ENCODE assay signal across 9 mouse cellular contexts in the genomic region with DNA sequence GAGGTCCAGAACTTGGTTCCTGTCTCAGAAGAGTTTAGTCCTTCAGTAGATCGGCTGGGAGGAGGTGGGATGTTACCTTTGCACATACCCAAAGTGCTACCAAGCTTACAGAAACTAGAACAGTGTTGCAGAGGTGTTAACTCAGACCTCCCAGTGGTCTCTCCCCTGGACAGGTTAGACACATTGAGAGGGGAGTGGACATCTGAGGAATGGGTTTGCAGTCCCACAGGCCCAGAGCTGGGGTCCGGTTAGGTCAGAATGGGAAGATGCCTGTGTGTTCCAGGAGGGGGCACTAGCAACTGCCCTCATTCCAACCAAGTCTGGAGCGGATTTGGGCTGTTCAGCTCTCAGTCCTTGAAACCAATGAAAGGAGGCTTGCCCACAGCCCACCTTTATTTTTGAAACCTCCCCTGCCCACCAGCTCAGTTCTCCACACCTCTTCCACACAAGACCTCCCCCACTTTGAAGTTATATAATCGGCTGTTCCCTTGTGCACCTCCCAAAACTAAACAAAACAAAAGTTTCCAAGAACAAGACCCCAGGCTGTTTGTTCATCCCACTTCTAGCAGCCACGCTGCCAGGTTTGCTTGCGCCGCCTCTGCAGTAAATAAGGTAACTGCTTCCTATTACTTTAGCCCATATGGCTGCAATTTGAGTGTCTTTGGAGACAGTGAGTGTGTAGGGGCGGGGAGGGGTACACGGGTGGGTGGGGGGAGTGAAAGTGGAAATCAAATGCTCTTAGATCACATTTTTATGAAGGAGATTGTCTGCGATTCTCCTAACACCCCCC. TPM values are rescaled to one million over a fixed set of nuclear protein-coding genes. Genes with fewer than 3 reads are reported as not detected.
DNase-seq lines count a peak whose midpoint lies in the region; ATAC-seq and TF ChIP-seq lines count a peak whose summit lies in the region.
"Had no signal": no experiment of that assay in that cellular context is flagged by ENCODE, and none has a peak within 500 bp of the region (broad histone marks: within the 10 kb centered on the region; RNA-seq: fewer than 3 reads in every experiment).

No protein-coding gene starts in this region.

- peak; percentile 70 for TF ChIP-seq CTCF in lung, postnatal 0 days (IDR thresholded peaks at IDR 0.05)

- H3K9me3 ChIP-seq in embryonic facial prominence, embryonic 11.5 days (replicated peaks; ENCODE audit: control insufficient read depth, low read length) = no peaks in the 10 kb centered on the region
- no peaks in the 10 kb centered on the region for H3K9me3 ChIP-seq in lung, postnatal 0 days (ENCODE audit: low read length)

- WGBS in embryonic facial prominence, embryonic 11.5 days = 3% methylated on average over 10 of the region's 10 CpGs
- 8% methylated on average over 10 of the region's 10 CpGs for WGBS in lung, postnatal 0 days

- H3K27ac ChIP-seq in embryonic facial prominence, embryonic 11.5 days (replicated peaks; ENCODE audit: low read depth, low read length) = no peak overlapping the region
- no peak overlapping the region for H3K27ac ChIP-seq in lung, postnatal 0 days (ENCODE audit: low read length)

- H3K27me3 ChIP-seq in embryonic facial prominence, embryonic 11.5 days (ENCODE audit: control insufficient read depth, insufficient read depth, low read length) = peaks cover 47% of the 10 kb centered on the region
- H3K27me3 ChIP-seq in lung, postnatal 0 days (replicated peaks; ENCODE audit: insufficient read depth, low read length) = peaks cover 71% of the 10 kb centered on the region

- TF ChIP-seq EP300 in lung, postnatal 0 days (IDR thresholded peaks at IDR 0.05) = no peak

- H3K9ac ChIP-seq in embryonic facial prominence, embryonic 11.5 days (replicated peaks; ENCODE audit: low read length) = no peak overlapping the region
- H3K9ac ChIP-seq in lung, postnatal 0 days (replicated peaks; ENCODE audit: low read depth) = no peak overlapping the region

- intact Hi-C loops in left cerebral cortex, postnatal 10 days (cut with DNase I) = loop anchor here (10.0 kb wide), 1 partner anchor 451 kb away; a partner anchor contains a TSS

- H3K4me1 ChIP-seq in embryonic facial prominence, embryonic 11.5 days (ENCODE audit: control insufficient read depth, insufficient read depth, low read length) = peaks cover 12% of the 10 kb centered on the region
- H3K4me1 ChIP-seq in lung, postnatal 0 days (ENCODE audit: insufficient read depth, low read depth, low read length) = peaks cover 23% of the 10 kb centered on the region

- H3K4me2 ChIP-seq in embryonic facial prominence, embryonic 11.5 days (ENCODE audit: low read depth, low read length) = peak overlapping the region; percentile 40
- 0 out of 2 replicates have a peak overlapping the region, but pooled peaks have one; percentile 14 for H3K4me2 ChIP-seq in lung, postnatal 0 days (replicated peaks; ENCODE audit: low read depth, low read length)

- no peak for ATAC-seq in embryonic facial prominence, embryonic 11.5 days (replicated peaks; ENCODE audit: insufficient number of reproducible peaks, low FRiP score, low TSS enrichment, low read depth)
- no peak for ATAC-seq in lung, postnatal 0 days

- no peaks in the 10 kb centered on the region for H3K36me3 ChIP-seq in embryonic facial prominence, embryonic 11.5 days (replicated peaks; ENCODE audit: control insufficient read depth, insufficient read depth, low read depth, low read length)
- H3K36me3 ChIP-seq in lung, postnatal 0 days (ENCODE audit: insufficient read depth, low read length) = no peaks in the 10 kb centered on the region

- DNase-seq in kidney, postnatal 10 days = peak; percentile 49
- no peak for DNase-seq in kidney, postnatal 25 days
- peak; percentile 65 for DNase-seq in ZHBTc4 (ENCODE audit: low read depth, low spot score)
- peak; percentile 88 for DNase-seq in embryonic facial prominence, embryonic 11.5 days (ENCODE audit: low spot score)
- peak; percentile 64 for DNase-seq in lung, postnatal 0 days (ENCODE audit: low spot score)
- no peak for DNase-seq in spleen, postnatal 14 days (ENCODE audit: low spot score in 2 of 2)
- no peak for DNase-seq in left cerebral cortex, postnatal 10 days (ENCODE audit: extremely low spot score in 1 of 2, low spot score in 2 of 2)
- no peak for DNase-seq in Muller cell, postnatal 12 days (ENCODE audit: inconsistent ontology term)

- H3K4me3 ChIP-seq in embryonic facial prominence, embryonic 11.5 days (ENCODE audit: low read depth, low read length) = no peak overlapping the region
- no peak overlapping the region for H3K4me3 ChIP-seq in lung, postnatal 0 days (ENCODE audit: low read depth, low read length)
- H3K4me3 ChIP-seq: erythroblast, embryonic 14.5 days had no signal

RNA-seq across cellular contexts. Expression of a gene that starts 3.2 kb away (rescaled TPM):
- polyA plus RNA-seq in embryonic facial prominence, embryonic 11.5 days (2014; fragmentation: Nextera tagmentation; extraction: Ambion mirVana) = 10.3 and 12.2 TPM in 2 replicates
- 9.4 and 9.8 TPM in 2 replicates for polyA plus RNA-seq in lung, postnatal 0 days (2015; fragmentation: Nextera tagmentation; extraction: Ambion mirVana)
- total RNA-seq in left cerebral cortex, postnatal 10 days (2021) = 10 to 100 TPM; 11.3 to 15.3 TPM

RNA-seq across cellular contexts. Expression of a gene that starts 21.2 kb away (rescaled TPM):
- 87.1 and 91.8 TPM in 2 replicates for polyA plus RNA-seq in embryonic facial prominence, embryonic 11.5 days (2014; fragmentation: Nextera tagmentation; extraction: Ambion mirVana)
- polyA plus RNA-seq in lung, postnatal 0 days (2015; fragmentation: Nextera tagmentation; extraction: Ambion mirVana) = 6.2 and 6.9 TPM in 2 replicates
- total RNA-seq in left cerebral cortex, postnatal 10 days (2021) = 1 to 10 TPM; 2.8 to 3.5 TPM

RNA-seq across cellular contexts. Expression of a gene that starts 42.1 kb away (rescaled TPM):
- polyA plus RNA-seq in embryonic facial prominence, embryonic 11.5 days (2014; fragmentation: Nextera tagmentation; extraction: Ambion mirVana) = 4.4 and 4.8 TPM in 2 replicates
- 8.9 and 9.7 TPM in 2 replicates for polyA plus RNA-seq in lung, postnatal 0 days (2015; fragmentation: Nextera tagmentation; extraction: Ambion mirVana)
- total RNA-seq in left cerebral cortex, postnatal 10 days (2021) = 10 to 100 TPM; 54.4 to 56.9 TPM

RNA-seq across cellular contexts. Expression of a gene that starts 56.0 kb away (rescaled TPM):
- polyA plus RNA-seq in embryonic facial prominence, embryonic 11.5 days (2014; fragmentation: Nextera tagmentation; extraction: Ambion mirVana) = not detected in 2 replicates
- not detected in 2 replicates for polyA plus RNA-seq in lung, postnatal 0 days (2015; fragmentation: Nextera tagmentation; extraction: Ambion mirVana)
- total RNA-seq in left cerebral cortex, postnatal 10 days (2021) = not detected
- polyA plus RNA-seq: erythroblast, embryonic 14.5 days had no signal

Comparison
In these comparisons a context has a peak if more than half of its experiments do, and no peak if none do; other contexts are left out.
1. DNase-seq: peak in kidney, postnatal 10 days (single experiment), ZHBTc4 (single experiment), embryonic facial prominence, embryonic 11.5 days (single experiment) and lung, postnatal 0 days (single experiment); none in kidney, postnatal 25 days (0 of 2), spleen, postnatal 14 days (0 of 2), left cerebral cortex, postnatal 10 days (0 of 2) and Muller cell, postnatal 12 days (single experiment).
2. RNA of a gene that starts 21.2 kb away (polyA plus RNA-seq): 87.1 to 91.8 TPM in embryonic facial prominence, embryonic 11.5 days; 6.2 to 6.9 TPM in lung, postnatal 0 days; every median in the first group is over 10 times any median in the second.